Mouse (Mus musculus): ENCODE results near the gene Qrfp. TPM values are rescaled to one million over a fixed set of nuclear protein-coding genes. Genes with fewer than 3 reads are reported as not detected.

The Qrfp gene
- polyA plus RNA-seq, 1 experiment from 2014 or later = 0.05 TPM

DNA sequence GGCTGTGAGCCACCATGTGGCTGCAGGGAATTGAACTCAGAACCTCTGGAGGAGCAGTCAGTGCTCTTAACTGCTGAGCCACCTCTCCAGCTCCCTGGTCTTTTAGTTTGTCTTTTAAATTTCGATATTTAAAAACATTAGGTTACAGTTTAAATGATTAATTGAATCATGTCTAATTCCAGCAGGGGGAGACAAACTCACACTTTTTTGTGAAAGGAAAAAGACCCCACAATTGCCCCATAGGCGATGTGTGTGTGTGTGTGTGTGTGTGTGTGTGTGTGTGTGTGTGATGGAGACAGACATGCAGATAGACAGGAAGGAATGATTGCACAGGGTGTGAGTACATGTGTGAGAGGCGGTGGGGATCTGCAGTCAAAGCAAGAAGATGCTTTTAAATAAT, 22.2 kb downstream of the Qrfp start:
- Histone ChIP-seq H3K27ac (ENCODE audit: low read length) (no peak overlapping the region), H3K36me3 (ENCODE audit: control insufficient read depth, insufficient read depth) (peaks cover 19% of the 10 kb centered on the region), H3K4me2 (ENCODE audit: low read depth, low read length) (no peak overlapping the region), H3K27me3 (ENCODE audit: control insufficient read depth, insufficient read depth, low read depth, low read length) (no peaks in the 10 kb centered on the region), H3K4me1 (ENCODE audit: control insufficient read depth, low read depth, low read length) (no peaks in the 10 kb centered on the region), H3K9ac (ENCODE audit: low read depth, low read length) (no peak overlapping the region), H3K4me3 (ENCODE audit: low read depth, low read length) (no peak overlapping the region), H3K9me3 (replicated peaks; ENCODE audit: control insufficient read depth, low read length) (no peaks in the 10 kb centered on the region)
- WGBS (ENCODE audit: insufficient replicate concordance) = 59% methylated on average over 3 of the region's 3 CpGs
- no peak for ATAC-seq (ENCODE audit: low read depth)

GRCm38 (mm10) chr2:31787029-31787428, 23.4 kb downstream of the Qrfp start:
- Histone ChIP-seq H3K36me3 (ENCODE audit: control insufficient read depth, insufficient read depth) (peaks cover 20% of the 10 kb centered on the region), H3K27me3 (ENCODE audit: control insufficient read depth, insufficient read depth, low read depth, low read length) (no peaks in the 10 kb centered on the region), H3K9ac (ENCODE audit: low read depth, low read length) (no peak overlapping the region), H3K4me1 (ENCODE audit: control insufficient read depth, low read depth, low read length) (no peaks in the 10 kb centered on the region), H3K4me2 (ENCODE audit: low read depth, low read length) (no peak overlapping the region), H3K27ac (ENCODE audit: low read length) (no peak overlapping the region), H3K4me3 (ENCODE audit: low read depth, low read length) (no peak overlapping the region), H3K9me3 (replicated peaks; ENCODE audit: control insufficient read depth, low read length) (no peaks in the 10 kb centered on the region)
- no peak for ATAC-seq (ENCODE audit: low read depth)
- WGBS (ENCODE audit: insufficient replicate concordance) = 18% methylated on average over 7 of the region's 7 CpGs

GRCm38 (mm10) chr2:31785074-31785473, 25.3 kb downstream of the Qrfp start:
- no peak overlapping the region for H3K27ac ChIP-seq (ENCODE audit: low read length)
- no peak; the same call in 1 of the 2 replicates for ATAC-seq (ENCODE audit: low read depth)
- no peak overlapping the region for H3K4me3 ChIP-seq (ENCODE audit: low read depth, low read length)

GRCm38 (mm10) chr2:31782958-31783602, 27.3 kb downstream of the Qrfp start:
- no peak overlapping the region for H3K27ac ChIP-seq (ENCODE audit: low read length)
- H3K9me3 ChIP-seq (replicated peaks; ENCODE audit: control insufficient read depth, low read length) = no peaks in the 10 kb centered on the region
- no peaks in the 10 kb centered on the region for H3K4me1 ChIP-seq (ENCODE audit: control insufficient read depth, low read depth, low read length)
- peaks cover 29% of the 10 kb centered on the region for H3K36me3 ChIP-seq (ENCODE audit: control insufficient read depth, insufficient read depth)
- ATAC-seq (ENCODE audit: low read depth) = no peak
- H3K9ac ChIP-seq (ENCODE audit: low read depth, low read length) = no peak overlapping the region
- WGBS (ENCODE audit: insufficient replicate concordance) = 74% methylated on average over 8 of the region's 8 CpGs
- H3K4me3 ChIP-seq (ENCODE audit: low read depth, low read length) = no peak overlapping the region
- H3K27me3 ChIP-seq (ENCODE audit: control insufficient read depth, insufficient read depth, low read depth, low read length) = no peaks in the 10 kb centered on the region
- no peak overlapping the region for H3K4me2 ChIP-seq (ENCODE audit: low read depth, low read length)

More at GRCm38 (mm10) chr2:31785074-31785473, 25.3 kb downstream of the Qrfp start:
- WGBS (ENCODE audit: insufficient replicate concordance) = 32% methylated on average over 9 of the region's 9 CpGs
- H3K9me3 ChIP-seq (replicated peaks; ENCODE audit: control insufficient read depth, low read length) = no peaks in the 10 kb centered on the region
- H3K4me2 ChIP-seq (ENCODE audit: low read depth, low read length) = no peak overlapping the region
- H3K27me3 ChIP-seq (ENCODE audit: control insufficient read depth, insufficient read depth, low read depth, low read length) = no peaks in the 10 kb centered on the region
- H3K9ac ChIP-seq (ENCODE audit: low read depth, low read length) = no peak overlapping the region
- H3K4me1 ChIP-seq (ENCODE audit: control insufficient read depth, low read depth, low read length) = no peaks in the 10 kb centered on the region
- H3K36me3 ChIP-seq (ENCODE audit: control insufficient read depth, insufficient read depth) = peaks cover 25% of the 10 kb centered on the region

DNA sequence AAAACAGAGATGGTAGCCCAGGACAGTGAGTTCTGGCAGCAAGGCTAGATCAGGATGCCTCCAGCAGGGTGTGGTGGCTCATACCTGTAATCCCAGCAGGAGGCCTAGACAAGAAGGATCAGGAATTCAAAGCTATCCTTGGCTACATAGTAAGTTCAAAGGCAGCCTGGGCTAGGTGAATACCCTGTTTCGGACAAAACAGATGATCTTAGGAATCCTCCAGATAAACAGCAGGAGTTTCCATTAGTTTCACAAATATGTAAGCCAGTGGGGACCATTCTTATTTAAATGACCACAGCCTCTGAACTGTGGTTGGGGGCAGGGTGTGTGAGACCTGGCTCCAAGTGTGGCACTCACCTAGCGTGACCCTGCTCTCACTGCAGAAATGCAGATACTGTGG, 31.1 kb downstream of the Qrfp start:
- no peaks in the 10 kb centered on the region for H3K27me3 ChIP-seq (ENCODE audit: control insufficient read depth, insufficient read depth, low read depth, low read length)
- ATAC-seq (ENCODE audit: low read depth) = no peak
- peaks cover 17% of the 10 kb centered on the region for H3K36me3 ChIP-seq (ENCODE audit: control insufficient read depth, insufficient read depth)
- no peak overlapping the region for H3K4me3 ChIP-seq (ENCODE audit: low read depth, low read length)
- no peak overlapping the region for H3K27ac ChIP-seq (ENCODE audit: low read length)
- no peak overlapping the region for H3K4me2 ChIP-seq (ENCODE audit: low read depth, low read length)
- WGBS (ENCODE audit: insufficient replicate concordance) = 76% methylated on average over 2 of the region's 2 CpGs
- no peaks in the 10 kb centered on the region for H3K9me3 ChIP-seq (replicated peaks; ENCODE audit: control insufficient read depth, low read length)
- H3K4me1 ChIP-seq (ENCODE audit: control insufficient read depth, low read depth, low read length) = no peaks in the 10 kb centered on the region
- no peak overlapping the region for H3K9ac ChIP-seq (ENCODE audit: low read depth, low read length)

GRCm38 (mm10) chr2:31776479-31776878, 33.9 kb downstream of the Qrfp start:
- H3K4me2 ChIP-seq (ENCODE audit: low read depth, low read length) = no peak overlapping the region
- H3K36me3 ChIP-seq (ENCODE audit: control insufficient read depth, insufficient read depth) = peaks cover 15% of the 10 kb centered on the region
- no peak for ATAC-seq (ENCODE audit: low read depth)
- H3K4me3 ChIP-seq (ENCODE audit: low read depth, low read length) = no peak overlapping the region
- H3K27me3 ChIP-seq (ENCODE audit: control insufficient read depth, insufficient read depth, low read depth, low read length) = no peaks in the 10 kb centered on the region
- H3K4me1 ChIP-seq (ENCODE audit: control insufficient read depth, low read depth, low read length) = no peaks in the 10 kb centered on the region; the same call in 1 of the 2 replicates
- no peak overlapping the region for H3K9ac ChIP-seq (ENCODE audit: low read depth, low read length)
- no peaks in the 10 kb centered on the region for H3K9me3 ChIP-seq (replicated peaks; ENCODE audit: control insufficient read depth, low read length)
- no peak overlapping the region for H3K27ac ChIP-seq (ENCODE audit: low read length)
- WGBS (ENCODE audit: insufficient replicate concordance) = 80% methylated on average over 3 of the region's 3 CpGs

- no peaks in the 10 kb centered on the region for H3K36me3 ChIP-seq (ENCODE audit: control insufficient read depth, insufficient read depth)
- no peak overlapping the region for H3K4me2 ChIP-seq (ENCODE audit: low read depth, low read length)
- H3K27me3 ChIP-seq (ENCODE audit: control insufficient read depth, insufficient read depth, low read depth, low read length) = no peaks in the 10 kb centered on the region
- WGBS (ENCODE audit: insufficient replicate concordance) = 13% methylated on average over 7 of the region's 7 CpGs
- no peak overlapping the region for H3K4me3 ChIP-seq (ENCODE audit: low read depth, low read length)
- no peaks in the 10 kb centered on the region for H3K9me3 ChIP-seq (replicated peaks; ENCODE audit: control insufficient read depth, low read length)
- ATAC-seq (ENCODE audit: low read depth) = peak; percentile 80
- H3K27ac ChIP-seq (ENCODE audit: low read length) = peak overlapping the region; percentile 61
- peaks cover 25% of the 10 kb centered on the region for H3K4me1 ChIP-seq (ENCODE audit: control insufficient read depth, low read depth, low read length)
- H3K9ac ChIP-seq (ENCODE audit: low read depth, low read length) = no peak overlapping the region
Observed at GRCm38 (mm10) chr2:31770781-31771441, 39.5 kb downstream of the Qrfp start.

GRCm38 (mm10) chr2:31769631-31770111, 40.7 kb downstream of the Qrfp start:
- 29% methylated on average over 6 of the region's 6 CpGs for WGBS (ENCODE audit: insufficient replicate concordance)
- Histone ChIP-seq H3K9me3 (replicated peaks; ENCODE audit: control insufficient read depth, low read length) (no peaks in the 10 kb centered on the region), H3K27ac (ENCODE audit: low read length) (peak overlapping the region; percentile 56; the same call in 1 of the 2 replicates), H3K27me3 (ENCODE audit: control insufficient read depth, insufficient read depth, low read depth, low read length) (no peaks in the 10 kb centered on the region), H3K36me3 (ENCODE audit: control insufficient read depth, insufficient read depth) (no peaks in the 10 kb centered on the region), H3K4me3 (ENCODE audit: low read depth, low read length) (no peak overlapping the region), H3K9ac (ENCODE audit: low read depth, low read length) (no peak overlapping the region), H3K4me2 (ENCODE audit: low read depth, low read length) (no peak overlapping the region), H3K4me1 (ENCODE audit: control insufficient read depth, low read depth, low read length) (peaks cover 31% of the 10 kb centered on the region)
- 0 out of 2 replicates have a peak, but pooled peaks have one; percentile 33 for ATAC-seq (ENCODE audit: low read depth)

- no peaks in the 10 kb centered on the region for H3K27me3 ChIP-seq (ENCODE audit: control insufficient read depth, insufficient read depth, low read depth, low read length)
- H3K27ac ChIP-seq (ENCODE audit: low read length) = peak overlapping the region; percentile 56; the same call in 1 of the 2 replicates
- 0 out of 2 replicates have a peak overlapping the region, but pooled peaks have one; percentile 5 for H3K4me2 ChIP-seq (ENCODE audit: low read depth, low read length)
- no peak for ATAC-seq (ENCODE audit: low read depth)
- no peaks in the 10 kb centered on the region for H3K9me3 ChIP-seq (replicated peaks; ENCODE audit: control insufficient read depth, low read length)
- H3K36me3 ChIP-seq (ENCODE audit: control insufficient read depth, insufficient read depth) = no peaks in the 10 kb centered on the region
- WGBS (ENCODE audit: insufficient replicate concordance) = 23% methylated on average over 4 of the region's 4 CpGs
- no peak overlapping the region for H3K4me3 ChIP-seq (ENCODE audit: low read depth, low read length)
- 0 out of 2 replicates have a peak overlapping the region, but pooled peaks have one; percentile 14 for H3K9ac ChIP-seq (ENCODE audit: low read depth, low read length)
- H3K4me1 ChIP-seq (ENCODE audit: control insufficient read depth, low read depth, low read length) = peaks cover 31% of the 10 kb centered on the region
Observed at GRCm38 (mm10) chr2:31769115-31769514, 41.3 kb downstream of the Qrfp start.
